Mouse (Mus musculus) megakaryocyte, adult 5-6 weeks (primary cell): ENCODE data around the gene Nlk. TPM values are rescaled to one million over a fixed set of nuclear protein-coding genes. Genes with fewer than 3 reads are reported as not detected.
"Not testable (repeated sequence)": the region's sequence is repeated elsewhere in the genome, so short reads cannot be mapped to it uniquely, and the experiment has no call there.

ENCODE experiments used
- ATAC-seq: 2 replicates; pipeline ENCODE4 v1.8.0; 2016; ENCODE audit warnings: mild to moderate bottlenecking, inconsistent platforms; ENCODE audit not compliant: poor library complexity, severe bottlenecking
- total RNA-seq, 2 experiments: library from RNA; stranded (forward) in 1 of 2; stranded (reverse) in 1 of 2; fragments of 153-499, 151-499 nt in 1 of 2; fragments of 221-1000, 200-1000 nt in 1 of 2; gene quantifications; 2 replicates each; pipeline versions ENCODE4 v1.2.3 to v1.2.4; 2015 to 2017

The Nlk gene
- total RNA-seq, 2 experiments from 2014 or later, result 13.9 to 22.2 TPM

GRCm38 (mm10) chr11:78600051-78600450 lies 97.1 kb downstream of the Nlk start:
- ATAC-seq, result peak; percentile 96

GRCm38 (mm10) chr11:78598763-78599415 lies 98.3 kb downstream of the Nlk start:
- no peak for ATAC-seq

GRCm38 (mm10) chr11:78596750-78597149 lies 100.4 kb downstream of the Nlk start:
- no peak for ATAC-seq

- ATAC-seq, result no peak
Measured at GRCm38 (mm10) chr11:78595773-78596172, 101.4 kb downstream of the Nlk start.

- no peak for ATAC-seq
Measured at GRCm38 (mm10) chr11:78594271-78594964, 102.8 kb downstream of the Nlk start.

- not testable (repeated sequence) for ATAC-seq
Measured at GRCm38 (mm10) chr11:78587677-78588076, 109.5 kb downstream of the Nlk start.

GRCm38 (mm10) chr11:78586099-78586498 lies 111.1 kb downstream of the Nlk start:
- no peak for ATAC-seq

- ATAC-seq, result no peak
Measured at GRCm38 (mm10) chr11:78582848-78583247, 114.3 kb downstream of the Nlk start.

GRCm38 (mm10) chr11:78574975-78575374 lies 122.2 kb downstream of the Nlk start:
- ATAC-seq, result no peak

- ATAC-seq, result no peak
Measured at GRCm38 (mm10) chr11:78574536-78574935, 122.6 kb downstream of the Nlk start.

GRCm38 (mm10) chr11:78574031-78574430 lies 123.1 kb downstream of the Nlk start:
- not testable (repeated sequence) for ATAC-seq

- ATAC-seq, result no peak
Measured at GRCm38 (mm10) chr11:78571854-78572253, 125.3 kb downstream of the Nlk start.

GRCm38 (mm10) chr11:78571441-78571840 lies 125.7 kb downstream of the Nlk start:
- no peak for ATAC-seq

GRCm38 (mm10) chr11:78569806-78570205 lies 127.4 kb downstream of the Nlk start:
- ATAC-seq, result no peak

GRCm38 (mm10) chr11:78568827-78569226 lies 128.3 kb downstream of the Nlk start:
- no peak for ATAC-seq

GRCm38 (mm10) chr11:78567614-78568013 lies 129.6 kb downstream of the Nlk start:
- no peak for ATAC-seq

- 0 out of 2 replicates have a peak, but pooled peaks have one; percentile 10 for ATAC-seq
Measured at GRCm38 (mm10) chr11:78566775-78567174, 130.4 kb downstream of the Nlk start.

- ATAC-seq, result peak; percentile 82
Measured at GRCm38 (mm10) chr11:78560447-78560846, 136.7 kb downstream of the Nlk start.

- no peak for ATAC-seq
Measured at GRCm38 (mm10) chr11:78557241-78557640, 139.9 kb downstream of the Nlk start.

GRCm38 (mm10) chr11:78556070-78556469 lies 141.1 kb downstream of the Nlk start:
- ATAC-seq, result no peak

GRCm38 (mm10) chr11:78555623-78556022 lies 141.6 kb downstream of the Nlk start:
- ATAC-seq, result no peak

- no peak for ATAC-seq
Measured at GRCm38 (mm10) chr11:78551059-78551398, 146.1 kb downstream of the Nlk start.
